Mouse (Mus musculus) macrophage (primary cell): ENCODE measurements around the gene Fbf1. TPM values are rescaled to one million over a fixed set of nuclear protein-coding genes. Genes with fewer than 3 reads are reported as not detected.
"Not testable (repeated sequence)": the region's sequence is repeated elsewhere in the genome, so short reads cannot be mapped to it uniquely, and the experiment has no call there.

Experiments used
- H3K27ac ChIP-seq: fragments of 350-480 bp; formaldehyde crosslinking; 2 replicates; pipeline ENCODE4 v1.9.0; 2021
- H3K36me3 ChIP-seq: fragments of 350-480 bp; formaldehyde crosslinking; 2 replicates; pipeline ENCODE4 v1.9.0; 2021; ENCODE audit errors: inconsistent target
- H3K4me3 ChIP-seq: fragments of 350-480 bp; formaldehyde crosslinking; 2 replicates; pipeline ENCODE4 v1.9.0; 2021; ENCODE audit errors: inconsistent target
- H3K79me2 ChIP-seq: fragments of 350-480 bp; formaldehyde crosslinking; 2 replicates; pipeline ENCODE4 v1.9.0; 2021; ENCODE audit errors: inconsistent target
- WGBS: methylation state at CpG from one replicate; pipeline ENCODE4 v1.1.7; 2026; ENCODE audit warnings: inconsistent platforms; ENCODE audit not compliant: missing documents; 5-methylcytosine and 5-hydroxymethylcytosine counted together
- polyA plus RNA-seq: library from polyadenylated mRNA; stranded (reverse); fragments of 250-400 nt; gene quantifications from 3 replicates; pipeline ENCODE4 v1.2.4, GENCODE M21; 2018; ENCODE audit warnings: inconsistent platforms

Fbf1 gene
- polyA plus RNA-seq, 1 experiment from 2014 or later: 15.0 TPM

DNA sequence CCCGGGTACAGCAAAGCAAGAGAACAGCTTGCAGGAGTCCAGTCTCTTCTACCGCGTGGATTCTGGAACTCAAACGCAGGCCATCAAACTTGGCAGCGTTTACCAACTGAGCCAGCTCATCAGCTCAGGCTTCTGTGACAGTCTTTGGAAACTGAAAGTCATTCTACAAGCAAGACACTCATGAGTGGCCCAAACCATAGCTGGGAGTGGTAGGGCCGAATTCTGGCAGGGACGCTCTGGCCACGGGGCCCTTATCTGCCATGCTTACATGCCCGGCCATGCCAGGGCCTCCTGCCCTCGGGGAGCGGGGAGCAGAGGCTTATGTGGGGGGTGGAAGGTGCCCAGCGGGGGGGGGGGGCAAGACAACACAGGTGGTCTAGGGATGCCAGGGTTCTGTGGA is 64.4 kb downstream of the Fbf1 start:
- H3K79me2 ChIP-seq: peaks cover 9% of the 10 kb centered on the region
- peaks cover 18% of the 10 kb centered on the region; the same call in 1 of the 2 replicates for H3K36me3 ChIP-seq
- WGBS: 73% methylated on average over 12 of the region's 12 CpGs
- H3K4me3 ChIP-seq: no peak overlapping the region
- H3K27ac ChIP-seq: no peak overlapping the region

DNA sequence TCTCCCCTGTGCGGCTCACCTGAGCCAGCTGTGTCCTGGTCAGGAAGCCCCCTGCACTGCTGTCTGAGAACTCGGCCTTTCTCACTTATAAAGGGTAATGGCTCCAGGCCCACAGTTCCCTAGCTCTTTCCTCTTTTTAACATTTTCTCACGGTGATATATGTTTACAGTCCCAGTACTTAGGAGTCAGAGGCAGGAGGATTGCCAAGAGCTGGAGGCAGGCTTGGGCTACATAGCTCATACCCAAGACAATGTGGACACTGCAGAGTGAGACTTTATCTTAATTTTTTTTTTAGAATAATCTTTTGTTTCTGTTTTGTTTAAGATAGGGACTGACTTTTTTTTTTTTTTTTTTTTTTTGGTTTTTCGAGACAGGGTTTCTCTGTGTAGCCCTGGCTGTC is 65.5 kb downstream of the Fbf1 start:
- WGBS: 52% methylated on average over 3 of the region's 4 CpGs
- H3K27ac ChIP-seq: no peak overlapping the region
- peaks cover 18% of the 10 kb centered on the region; the same call in 1 of the 2 replicates for H3K36me3 ChIP-seq
- no peaks in the 10 kb centered on the region for H3K79me2 ChIP-seq
- H3K4me3 ChIP-seq: no peak overlapping the region

DNA sequence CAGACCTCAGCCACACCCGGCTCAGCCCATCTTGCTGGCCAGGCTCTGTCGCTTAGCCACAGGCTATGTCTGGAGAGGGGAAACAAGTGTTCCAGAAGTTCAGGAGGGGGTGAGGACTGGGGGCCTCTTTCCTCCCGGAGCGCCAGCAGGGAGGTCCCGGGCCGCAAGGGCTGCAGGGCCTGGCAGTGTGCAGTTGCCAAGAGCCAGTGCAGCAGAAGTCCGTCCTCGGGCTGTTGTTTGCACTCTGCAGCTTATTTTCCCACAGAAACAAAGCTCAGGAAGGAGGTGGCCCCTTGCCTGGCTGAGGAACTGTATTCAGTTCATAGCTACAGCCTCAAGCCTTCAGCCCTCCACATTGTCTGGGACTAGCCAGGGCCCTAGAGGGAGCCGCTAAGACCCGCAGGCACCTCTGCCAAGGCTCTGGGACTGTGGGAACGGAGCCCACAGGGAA is 66.0 kb downstream of the Fbf1 start:
- Histone ChIP-seq H3K27ac (no peak overlapping the region), H3K79me2 (no peaks in the 10 kb centered on the region), H3K4me3 (no peak overlapping the region), H3K36me3 (peaks cover 15% of the 10 kb centered on the region; the same call in 1 of the 2 replicates)
- WGBS: 51% methylated on average over 9 of the region's 11 CpGs

DNA sequence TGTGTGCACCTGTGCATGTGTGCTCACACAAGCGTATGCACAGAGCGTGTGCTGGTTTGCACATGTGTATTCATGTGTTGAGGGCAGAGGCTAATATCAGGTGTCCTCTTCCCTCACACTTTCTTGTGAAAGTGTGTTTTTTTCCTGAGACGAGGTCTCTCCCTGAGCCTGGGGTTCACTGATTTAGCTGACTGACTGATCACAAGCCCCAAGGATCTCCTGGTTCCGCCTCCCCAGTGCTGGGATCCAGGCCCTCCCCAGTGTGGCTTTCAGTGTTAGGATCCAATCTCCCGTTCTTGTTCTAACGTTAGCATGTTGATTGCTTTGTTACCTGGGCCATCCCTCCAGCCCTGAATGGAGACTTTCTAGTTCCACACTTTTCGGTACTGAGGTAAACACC is 67.1 kb downstream of the Fbf1 start:
- WGBS: 90% methylated on average over 7 of the region's 7 CpGs
- Histone ChIP-seq H3K79me2 (no peaks in the 10 kb centered on the region), H3K27ac (no peak overlapping the region), H3K36me3 (peaks cover 4% of the 10 kb centered on the region; the same call in 1 of the 2 replicates), H3K4me3 (no peak overlapping the region)

DNA sequence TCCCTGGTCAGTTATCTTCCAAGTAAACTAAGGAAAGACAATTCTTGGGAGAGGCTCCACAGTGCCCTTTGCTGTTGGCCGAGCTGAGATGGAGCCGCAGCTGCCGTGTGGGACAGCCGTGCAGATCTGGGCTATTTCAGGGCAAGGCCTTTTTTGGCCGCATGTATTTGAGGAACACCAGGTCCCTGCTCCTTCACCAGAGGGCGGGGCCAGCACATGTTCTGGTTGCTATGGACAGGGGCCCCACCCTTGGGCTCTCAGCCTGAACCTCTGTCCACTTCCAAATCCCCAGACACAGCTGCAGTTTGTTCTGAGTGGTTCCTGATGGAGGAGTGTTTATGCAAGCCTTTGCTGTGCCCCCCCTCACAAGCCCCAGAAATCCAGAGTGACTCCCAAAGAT is 67.6 kb downstream of the Fbf1 start:
- Histone ChIP-seq H3K27ac (no peak overlapping the region), H3K4me3 (no peak overlapping the region), H3K36me3 (no peaks in the 10 kb centered on the region), H3K79me2 (no peaks in the 10 kb centered on the region)
- 58% methylated on average over 6 of the region's 6 CpGs for WGBS

DNA sequence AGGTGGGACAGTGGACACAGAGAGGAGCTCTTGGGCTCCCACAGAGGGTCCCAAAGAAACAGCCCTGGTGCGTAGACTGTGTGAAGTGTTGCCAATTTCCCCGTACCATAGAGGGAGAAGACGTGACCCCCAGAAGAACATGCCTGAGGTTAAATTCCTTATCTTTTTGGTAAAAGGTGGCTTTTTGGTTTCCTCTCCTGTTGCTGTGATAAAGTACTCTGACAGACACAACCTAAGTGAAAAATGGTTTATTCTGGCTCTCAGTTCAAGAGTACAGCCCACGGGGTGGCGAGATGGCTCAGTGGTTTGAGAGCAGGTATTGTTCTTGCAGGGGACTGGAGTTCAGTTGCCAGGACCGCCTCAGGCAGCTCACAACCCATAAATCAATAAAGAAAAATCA is 68.5 kb downstream of the Fbf1 start:
- no peaks in the 10 kb centered on the region for H3K36me3 ChIP-seq
- no peak overlapping the region for H3K27ac ChIP-seq
- H3K4me3 ChIP-seq: no peak overlapping the region
- no peaks in the 10 kb centered on the region for H3K79me2 ChIP-seq
- WGBS: 81% methylated on average over 6 of the region's 6 CpGs

DNA sequence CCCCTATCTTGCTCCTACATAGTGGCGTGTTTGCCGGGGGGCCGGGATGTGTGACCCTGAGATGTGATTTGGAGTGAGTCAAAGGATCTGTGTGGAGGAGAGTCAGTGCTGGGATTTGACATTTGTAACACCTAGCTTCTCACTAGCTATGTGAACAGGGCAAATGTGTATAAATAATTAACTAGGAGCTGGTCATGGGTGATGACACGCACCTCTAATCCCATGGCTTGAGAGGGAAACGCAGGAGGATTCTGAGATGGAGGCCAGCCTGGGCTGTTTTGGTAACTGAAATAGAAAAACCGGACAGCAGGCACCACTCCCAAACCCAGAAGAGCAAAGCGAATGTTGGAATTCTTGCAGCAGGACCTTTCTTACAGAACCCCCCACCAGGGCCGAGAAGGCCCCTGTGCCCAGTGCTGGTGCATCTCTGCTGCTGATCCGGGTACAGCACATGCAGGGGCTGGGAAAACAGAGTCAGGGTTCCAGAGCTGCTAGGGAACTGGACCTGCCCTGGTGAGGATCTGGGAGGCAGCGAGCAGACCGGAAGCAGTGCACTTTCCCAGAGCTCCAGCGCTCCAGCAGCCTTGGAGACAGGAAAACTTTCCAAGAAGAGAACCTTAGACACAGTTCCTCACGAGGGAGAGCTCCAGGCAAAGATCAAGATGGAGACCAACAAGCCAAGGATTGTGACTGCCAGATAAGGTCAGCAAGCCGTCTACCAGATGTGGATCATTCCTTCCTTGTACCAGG is 69.1 kb downstream of the Fbf1 start:
- Histone ChIP-seq H3K79me2 (no peaks in the 10 kb centered on the region), H3K27ac (no peak overlapping the region), H3K4me3 (no peak overlapping the region), H3K36me3 (no peaks in the 10 kb centered on the region)
- 90% methylated on average over 12 of the region's 14 CpGs for WGBS

DNA sequence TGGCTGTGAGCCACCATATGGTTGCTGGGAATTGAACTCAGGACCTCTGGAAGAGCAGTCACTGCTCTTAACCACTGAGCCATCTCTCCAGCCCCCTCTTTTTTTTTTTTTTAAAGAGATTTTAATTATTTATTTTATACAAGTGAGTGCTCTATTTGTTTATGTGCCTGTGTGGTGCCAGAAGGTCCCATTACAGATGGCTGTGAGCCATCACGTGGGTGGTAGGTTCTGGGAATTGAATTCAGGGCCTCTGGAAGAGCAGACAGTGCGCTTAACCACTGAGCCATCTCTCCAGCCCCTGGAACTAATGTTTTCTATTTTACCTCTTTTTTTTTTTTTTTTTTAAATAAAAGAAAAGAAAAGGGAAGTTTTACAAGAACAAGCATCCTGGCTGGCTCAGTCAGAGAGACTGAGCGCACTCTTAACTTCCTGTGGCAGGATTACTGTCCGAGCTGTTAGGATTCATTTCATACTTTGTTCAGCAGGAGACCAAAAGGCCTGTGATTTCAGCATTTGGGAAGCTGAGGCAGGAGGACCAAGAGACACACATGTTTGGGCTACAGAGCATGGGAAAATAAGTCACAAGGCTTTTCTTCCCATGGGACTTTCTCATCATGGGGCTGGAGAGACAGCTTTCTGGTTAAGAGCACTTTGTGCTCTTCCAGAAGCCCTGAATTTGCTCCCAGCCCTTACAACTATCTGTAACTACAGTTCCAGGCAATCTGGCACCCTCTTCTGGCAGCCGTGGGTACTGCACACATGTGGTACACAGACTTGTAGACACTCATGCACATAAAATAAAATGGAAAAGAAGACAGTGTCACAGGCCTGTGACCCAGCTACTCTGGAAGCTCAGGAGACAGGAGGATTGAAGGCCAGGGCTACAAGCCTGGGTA is 71.5 kb downstream of the Fbf1 start:
- Histone ChIP-seq H3K27ac (peak overlapping the region; percentile 74), H3K4me3 (no peak overlapping the region), H3K79me2 (no peaks in the 10 kb centered on the region), H3K36me3 (no peaks in the 10 kb centered on the region)
- WGBS: 34% methylated on average over 5 of the region's 5 CpGs

DNA sequence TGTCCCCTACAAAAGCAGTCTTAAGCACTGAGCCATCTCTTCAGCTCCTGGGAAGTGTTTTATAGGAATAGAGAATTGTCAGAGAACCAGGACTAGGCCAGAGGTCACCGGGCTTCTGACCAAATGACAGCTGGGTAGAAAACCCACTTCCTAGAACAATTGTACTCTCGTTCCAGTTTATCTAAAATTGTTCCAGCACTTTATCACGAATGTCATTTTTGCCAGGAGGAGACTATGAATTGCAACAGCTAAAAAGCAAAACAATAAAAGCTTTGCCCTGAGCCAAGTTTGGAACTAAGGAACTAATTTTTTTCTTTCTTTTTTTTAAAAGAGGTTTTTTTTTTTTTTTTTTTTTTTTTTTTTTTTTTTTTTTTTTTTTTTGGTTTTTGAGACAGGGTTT is 72.4 kb downstream of the Fbf1 start:
- no peaks in the 10 kb centered on the region for H3K79me2 ChIP-seq
- no peak overlapping the region for H3K4me3 ChIP-seq
- H3K36me3 ChIP-seq: no peaks in the 10 kb centered on the region
- H3K27ac ChIP-seq: peak overlapping the region; percentile 82
- 15% methylated on average over 3 of the region's 3 CpGs for WGBS

DNA sequence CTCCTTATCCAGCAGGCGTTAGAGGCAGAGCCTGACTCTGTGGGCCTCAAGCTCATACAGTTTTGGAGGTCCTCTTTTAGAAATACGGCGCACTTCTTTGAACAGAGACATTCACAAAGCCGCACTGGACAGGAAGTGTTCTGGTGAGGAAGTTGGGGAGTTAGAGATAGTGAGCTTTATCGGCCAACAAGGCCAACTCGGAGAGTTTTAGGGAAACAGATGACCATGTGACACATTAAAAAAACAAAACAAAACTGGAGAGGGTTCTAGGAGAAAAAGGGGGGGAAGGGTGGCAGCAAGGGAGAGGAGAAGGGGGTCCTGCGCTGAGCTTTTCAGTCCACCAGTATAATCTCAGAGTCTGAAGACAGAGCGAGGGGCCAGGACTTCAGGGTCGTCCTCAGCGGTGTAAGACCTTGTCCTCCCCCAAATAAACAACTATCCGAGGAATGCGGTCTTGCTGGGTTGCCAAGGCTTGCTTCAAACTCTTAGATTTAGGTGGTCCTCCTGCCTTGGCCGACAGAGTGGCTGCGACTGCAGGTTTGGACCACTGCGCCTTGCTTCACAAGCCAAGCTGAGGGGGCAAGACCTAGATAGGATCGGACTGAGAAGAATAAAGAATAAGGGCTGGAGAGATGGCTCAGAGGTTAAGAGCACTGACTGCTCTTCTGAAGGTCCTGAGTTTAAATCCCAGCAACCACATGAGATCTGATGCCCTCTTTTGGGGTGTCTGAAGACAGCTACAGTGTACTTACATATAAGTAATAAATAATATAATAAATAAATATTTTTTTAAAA is 74.0 kb downstream of the Fbf1 start:
- 16% methylated on average over 16 of the region's 16 CpGs for WGBS
- H3K79me2 ChIP-seq: no peaks in the 10 kb centered on the region
- H3K4me3 ChIP-seq: no peak overlapping the region
- no peaks in the 10 kb centered on the region for H3K36me3 ChIP-seq
- H3K27ac ChIP-seq: peak overlapping the region; percentile 82

DNA sequence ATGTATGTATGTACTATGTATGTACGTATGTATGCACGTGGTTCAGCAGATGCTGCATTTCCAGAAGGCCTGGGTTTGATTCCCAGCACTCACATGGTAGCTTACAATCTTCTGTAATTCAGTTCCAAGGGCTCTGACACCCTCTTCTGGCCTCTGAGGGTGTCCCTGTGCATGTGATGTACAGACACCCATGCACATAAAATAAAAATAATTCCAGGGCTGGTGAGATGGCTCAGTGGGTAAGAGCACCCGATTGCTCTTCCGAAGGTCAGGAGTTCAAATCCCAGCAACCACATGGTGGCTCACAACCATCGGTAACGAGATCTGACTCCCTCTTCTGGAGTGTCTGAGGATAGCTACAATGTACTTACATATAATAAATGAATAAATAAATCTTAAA is 75.0 kb downstream of the Fbf1 start:
- H3K79me2 ChIP-seq, H3K36me3 ChIP-seq, H3K4me3 ChIP-seq: not testable (repeated sequence)
- WGBS: 84% methylated on average over 6 of the region's 6 CpGs
- peak overlapping the region; percentile 82; the same call in 1 of the 2 replicates for H3K27ac ChIP-seq

Other genes starting within 250 kb of the Fbf1 start
- gene Sap30bp, start 234.9 kb downstream of the Fbf1 start, polyA plus RNA-seq: 25.1 to 51.8 TPM (median 29.4 TPM) in 3 replicates
- 9.2 to 13.0 TPM (median 10.3 TPM) in 3 replicates for gene Recql5, start 234.7 kb downstream of the Fbf1 start, polyA plus RNA-seq
- gene Itgb4, start 193.5 kb downstream of the Fbf1 start, polyA plus RNA-seq: not detected in 3 replicates
- 7.6 to 30.8 TPM (median 14.0 TPM) in 3 replicates for gene Galk1, start 155.4 kb downstream of the Fbf1 start, polyA plus RNA-seq
- gene H3f3b, start 140.2 kb downstream of the Fbf1 start, polyA plus RNA-seq: 470 to 740 TPM (median 693 TPM) in 3 replicates
- 12.2 to 20.0 TPM (median 19.4 TPM) in 3 replicates for gene Unk, start 137.8 kb downstream of the Fbf1 start, polyA plus RNA-seq
- 10.9 to 18.9 TPM (median 16.8 TPM) in 3 replicates for gene Unc13d, start 90.2 kb downstream of the Fbf1 start, polyA plus RNA-seq
- gene Wbp2, start 81.2 kb downstream of the Fbf1 start, polyA plus RNA-seq: 130 to 281 TPM (median 182 TPM) in 3 replicates
- gene Trim47, start 41.0 kb downstream of the Fbf1 start, polyA plus RNA-seq: 9.4 to 36.9 TPM (median 26.2 TPM) in 3 replicates
- 12.2 to 14.3 TPM (median 12.8 TPM) in 3 replicates for gene Trim65, start 37.0 kb downstream of the Fbf1 start, polyA plus RNA-seq
- 13.6 to 25.3 TPM (median 20.3 TPM) in 3 replicates for gene Mrpl38, start 29.3 kb downstream of the Fbf1 start, polyA plus RNA-seq
- 35.1 to 61.5 TPM (median 55.2 TPM) in 3 replicates for gene Ten1, start 30.7 kb upstream of the Fbf1 start, polyA plus RNA-seq
- 52.6 to 66.6 TPM (median 52.9 TPM) in 3 replicates for gene Acox1, start 30.9 kb upstream of the Fbf1 start, polyA plus RNA-seq
- not detected in 3 replicates for gene Evpl, start 69.9 kb upstream of the Fbf1 start, polyA plus RNA-seq
- gene Srp68, start 106.1 kb upstream of the Fbf1 start, polyA plus RNA-seq: 50.2 to 71.9 TPM (median 56.6 TPM) in 3 replicates
- gene Galr2, start 112.8 kb upstream of the Fbf1 start, polyA plus RNA-seq: not detected in 3 replicates
- gene Exoc7, start 139.1 kb upstream of the Fbf1 start, polyA plus RNA-seq: 22.2 to 30.5 TPM (median 26.9 TPM) in 3 replicates
- not detected in 3 replicates for gene Foxj1, start 167.2 kb upstream of the Fbf1 start, polyA plus RNA-seq
- 12.1 to 23.4 TPM (median 14.0 TPM) in 3 replicates for gene Rnf157, start 244.9 kb upstream of the Fbf1 start, polyA plus RNA-seq